ENCODE assay signal across 38 mouse cellular contexts in the genomic region with DNA sequence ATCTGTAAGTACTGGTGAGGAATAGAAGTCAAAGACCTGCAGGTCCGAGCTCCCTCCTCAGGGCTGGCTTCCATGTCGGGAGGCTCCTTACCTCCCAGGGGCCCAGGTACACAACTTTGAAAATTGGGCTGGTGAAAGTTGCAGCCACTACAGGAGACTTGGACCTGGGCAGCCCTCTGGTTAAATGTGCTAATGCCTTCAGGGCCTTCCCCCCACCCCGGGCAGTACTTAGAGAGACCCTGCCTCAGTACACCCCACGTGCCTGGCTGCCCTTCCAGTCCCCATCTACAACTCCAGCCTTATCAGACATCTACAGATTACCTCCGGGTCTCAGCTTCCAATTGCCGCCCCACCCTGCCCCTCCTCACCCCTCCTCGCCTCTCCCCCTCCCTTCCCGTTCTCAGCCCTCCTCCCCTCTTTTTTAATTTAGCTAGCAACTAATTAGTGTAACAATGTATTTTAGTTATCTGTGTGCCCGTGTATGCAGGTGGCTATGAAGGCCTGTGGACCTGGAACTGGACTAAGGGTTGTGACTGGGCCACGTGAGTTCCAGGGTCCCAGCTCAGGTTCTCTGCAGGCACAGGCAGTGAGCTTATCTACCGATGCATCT. TPM values are rescaled to one million over a fixed set of nuclear protein-coding genes. Genes with fewer than 3 reads are reported as not detected.
DNase-seq lines count a peak whose midpoint lies in the region; ATAC-seq and TF ChIP-seq lines count a peak whose summit lies in the region.
"Had no signal": no experiment of that assay in that cellular context is flagged by ENCODE, and none has a peak within 500 bp of the region (broad histone marks: within the 10 kb centered on the region; RNA-seq: fewer than 3 reads in every experiment).

No protein-coding gene starts in this region.

- no peak for ATAC-seq in liver, embryonic 12.5 days
- no peak for ATAC-seq in intestine, embryonic 15.5 days
- ATAC-seq: forebrain, embryonic 16.5 days; hindbrain, embryonic 16.5 days had no signal

- TF ChIP-seq RAD21 in CH12.LX (IDR thresholded peaks at IDR 0.05; ENCODE audit: low read depth, low read length) = no peak

- 0 out of 2 replicates have a peak overlapping the region, but pooled peaks have one; percentile 3 for H3K9ac ChIP-seq in liver, embryonic 12.5 days
- no peak overlapping the region for H3K9ac ChIP-seq in CH12.LX (ENCODE audit: insufficient read depth, low read depth)
- no peak overlapping the region for H3K9ac ChIP-seq in intestine, embryonic 15.5 days
- H3K9ac ChIP-seq: embryonic facial prominence, embryonic 13.5 days; heart, embryonic 15.5 days; liver, embryonic 15.5 days; lung, embryonic 15.5 days; midbrain, embryonic 12.5 days; neural tube, embryonic 13.5 days had no signal

- WGBS in liver, embryonic 12.5 days (ENCODE audit: insufficient replicate concordance) = 35% methylated on average over 11 of the region's 11 CpGs
- WGBS in intestine, embryonic 15.5 days = 65% methylated on average over 11 of the region's 11 CpGs

- no peaks in the 10 kb centered on the region for H3K79me2 ChIP-seq in CH12.LX (replicated peaks; ENCODE audit: control insufficient read depth, extremely low read depth, insufficient read depth, poor library complexity, severe bottlenecking)

- H3K4me3 ChIP-seq in liver, embryonic 12.5 days = no peak overlapping the region
- H3K4me3 ChIP-seq in CH12.LX (replicated peaks in 1 of 3; ENCODE audit: low read depth in 2 of 3, low read length in 2 of 3, poor library complexity in 1 of 3) = no peak overlapping the region
- H3K4me3 ChIP-seq in E14TG2a.4 (replicated peaks; ENCODE audit: low read length) = peak overlapping the region; percentile 79
- no peak overlapping the region for H3K4me3 ChIP-seq in intestine, embryonic 15.5 days (replicated peaks)
- H3K4me3 ChIP-seq: embryonic facial prominence, embryonic 13.5 days; forebrain, embryonic 10.5 days; heart, embryonic 15.5 days; liver, embryonic 15.5 days; lung, embryonic 15.5 days; megakaryocyte, embryonic 14.5 days; midbrain, embryonic 12.5 days; myocyte; neural tube, embryonic 13.5 days had no signal

- H3K4me1 ChIP-seq in liver, embryonic 12.5 days = peaks cover 42% of the 10 kb centered on the region
- H3K4me1 ChIP-seq in CH12.LX (ENCODE audit: control insufficient read depth in 1 of 2, insufficient read depth in 2 of 2) = peaks cover 21 to 82% of the 10 kb centered on the region in 2 experiments
- peaks cover 68% of the 10 kb centered on the region for H3K4me1 ChIP-seq in E14TG2a.4 (replicated peaks; ENCODE audit: low read depth, low read length)
- H3K4me1 ChIP-seq in intestine, embryonic 15.5 days (replicated peaks) = no peaks in the 10 kb centered on the region
- H3K4me1 ChIP-seq: embryonic facial prominence, embryonic 13.5 days; forebrain, embryonic 10.5 days; lung, embryonic 15.5 days; midbrain, embryonic 12.5 days; neural tube, embryonic 13.5 days had no signal

- in situ Hi-C loops in CH12.LX (cut with MboI; ENCODE audit: low pct_ligation_motif_present, low pct_unique_long_range_greater_than_20kb, low sequenced_read_pairs) = no loop called here

- H3K36me3 ChIP-seq in liver, embryonic 12.5 days = no peaks in the 10 kb centered on the region
- H3K36me3 ChIP-seq in CH12.LX (replicated peaks in 1 of 2; ENCODE audit: control insufficient read depth in 1 of 2, insufficient read depth in 1 of 2, low read length in 1 of 2) (no peaks in the 10 kb centered on the region), E14TG2a.4 (ENCODE audit: insufficient read depth, low read length) (no peaks in the 10 kb centered on the region)
- H3K36me3 ChIP-seq in intestine, embryonic 15.5 days = no peaks in the 10 kb centered on the region
- H3K36me3 ChIP-seq: embryonic facial prominence, embryonic 13.5 days; forebrain, embryonic 10.5 days; heart, embryonic 15.5 days; liver, embryonic 15.5 days; lung, embryonic 15.5 days; midbrain, embryonic 12.5 days; neural tube, embryonic 13.5 days had no signal

- no peak for DNase-seq in liver
- DNase-seq in CH12.LX (ENCODE audit: extremely low read depth) = no peak
- DNase-seq in R1 (ENCODE audit: low read depth, low spot score) = peak; percentile 63
- no peak for DNase-seq in neural tube, embryonic 10.5 days (ENCODE audit: extremely low spot score, low spot score)
- DNase-seq: adrenal gland, postnatal 14 days; cerebellum, adult 18-20 months; cerebellum, postnatal 10 days; gastrocnemius, postnatal 14 days; kidney, adult 8-10 months; layer of hippocampus, postnatal 36 days; left cerebral cortex, postnatal 4 days; right cerebral cortex, postnatal 14 days; thymus, postnatal 14 days had no signal

- no peak for TF ChIP-seq POLR2A in CH12.LX (IDR thresholded peaks at IDR 0.05; ENCODE audit: low read depth, low read length)

- no peaks in the 10 kb centered on the region; the same call in 1 of the 2 replicates for H3K27me3 ChIP-seq in liver, embryonic 12.5 days (replicated peaks)
- H3K27me3 ChIP-seq in CH12.LX (replicated peaks) (no peaks in the 10 kb centered on the region), E14TG2a.4 (ENCODE audit: insufficient read depth, low read length) (peaks cover 2% of the 10 kb centered on the region; the same call in 1 of the 2 replicates)
- H3K27me3 ChIP-seq in intestine, embryonic 15.5 days (replicated peaks) = no peaks in the 10 kb centered on the region
- H3K27me3 ChIP-seq: embryonic facial prominence, embryonic 13.5 days; heart, embryonic 15.5 days; liver, embryonic 15.5 days; lung, embryonic 15.5 days; midbrain, embryonic 12.5 days; neural tube, embryonic 13.5 days had no signal

- no peak for TF ChIP-seq EP300 in CH12.LX (IDR thresholded peaks at IDR 0.05; ENCODE audit: low read length)

- dilution Hi-C loops in CH12.LX (cut with MboI; ENCODE audit: extremely low pct_ligation_motif_present, extremely low pct_unique_long_range_greater_than_20kb, low sequenced_read_pairs) = no loop called here

- no peaks in the 10 kb centered on the region for H3K9me3 ChIP-seq in liver, embryonic 12.5 days (replicated peaks)
- peaks cover 2% of the 10 kb centered on the region for H3K9me3 ChIP-seq in CH12.LX (replicated peaks; ENCODE audit: low read length)
- no peaks in the 10 kb centered on the region; the same call in 1 of the 2 replicates for H3K9me3 ChIP-seq in E14TG2a.4 (ENCODE audit: low read length)
- H3K9me3 ChIP-seq in intestine, embryonic 15.5 days = no peaks in the 10 kb centered on the region
- H3K9me3 ChIP-seq: embryonic facial prominence, embryonic 13.5 days; forebrain, embryonic 10.5 days; heart, embryonic 15.5 days; liver, embryonic 15.5 days; lung, embryonic 15.5 days; megakaryocyte, embryonic 14.5 days; midbrain, embryonic 12.5 days; neural tube, embryonic 13.5 days had no signal

- no peak overlapping the region for H3K4me2 ChIP-seq in liver, embryonic 12.5 days
- no peak overlapping the region for H3K4me2 ChIP-seq in CH12.LX (ENCODE audit: insufficient read depth, low read depth, poor library complexity, severe bottlenecking)
- H3K4me2 ChIP-seq in intestine, embryonic 15.5 days (replicated peaks) = no peak overlapping the region
- H3K4me2 ChIP-seq: embryonic facial prominence, embryonic 13.5 days; heart, embryonic 15.5 days; liver, embryonic 15.5 days; lung, embryonic 15.5 days; midbrain, embryonic 12.5 days; neural tube, embryonic 13.5 days had no signal

- TF ChIP-seq CTCF in CH12.LX (conservative IDR thresholded peaks at IDR 0.05 in 1 of 2, IDR thresholded peaks at IDR 0.05 in 1 of 2; ENCODE audit: low read depth in 2 of 2, low read length in 2 of 2) = no peak
- TF ChIP-seq CTCF in E14TG2a.4 (conservative IDR thresholded peaks at IDR 0.05; ENCODE audit: low read length) = no peak

- no peak overlapping the region for H3K27ac ChIP-seq in liver, embryonic 12.5 days
- no peak overlapping the region for H3K27ac ChIP-seq in CH12.LX (ENCODE audit: insufficient read depth, low read depth)
- H3K27ac ChIP-seq in intestine, embryonic 15.5 days = no peak overlapping the region
- H3K27ac ChIP-seq: embryonic facial prominence, embryonic 13.5 days; forebrain, embryonic 10.5 days; heart, embryonic 15.5 days; kidney, postnatal 0 days; liver, embryonic 15.5 days; lung, embryonic 15.5 days; midbrain, embryonic 12.5 days; neural tube, embryonic 13.5 days had no signal

TF ChIP-seq in CH12.LX, 34 proteins besides CTCF, POLR2A, EP300 and RAD21:
- no peak for TF ChIP-seq MAFK (IDR thresholded peaks at IDR 0.05; ENCODE audit: insufficient replicate concordance, low read length)
- TF ChIP-seq USF1 (IDR thresholded peaks at IDR 0.05; ENCODE audit: low read depth, low read length) = 0 out of 2 replicates have a peak, but pooled peaks have one; percentile 15
- TF ChIP-seq CHD2 (IDR thresholded peaks at IDR 0.05; ENCODE audit: low read length) = no peak

RNA-seq across cellular contexts. Expression of a gene that starts 31.3 kb away (rescaled TPM):
- polyA plus RNA-seq in liver, embryonic 12.5 days (2016; fragmentation: Nextera tagmentation; extraction: Ambion mirVana) = 80.9 and 85.0 TPM in 2 replicates
- 30.3 and 31.4 TPM in 2 replicates for total RNA-seq in CH12.LX (2012; rRNA removed)
- 15.6 and 20.1 TPM in 2 replicates for total RNA-seq in CH12.LX (2014; rRNA removed)
- 80.0 and 86.1 TPM in 2 replicates for polyA plus RNA-seq in CH12.LX (2012; ENCODE audit: insufficient read length, low read depth)
- 96.6 and 104 TPM in 2 replicates for polyA plus RNA-seq in intestine, embryonic 15.5 days (2015; fragmentation: Nextera tagmentation; extraction: Ambion mirVana)

RNA-seq across cellular contexts. Expression of a gene that starts 33.9 kb away (rescaled TPM):
- 10.1 and 10.3 TPM in 2 replicates for polyA plus RNA-seq in liver, embryonic 12.5 days (2016; fragmentation: Nextera tagmentation; extraction: Ambion mirVana)
- 16.4 and 18.3 TPM in 2 replicates for total RNA-seq in CH12.LX (2012; rRNA removed)
- 76.4 and 77.7 TPM in 2 replicates for total RNA-seq in CH12.LX (2014; rRNA removed)
- 125 and 176 TPM in 2 replicates for polyA plus RNA-seq in CH12.LX (2012; ENCODE audit: insufficient read length, low read depth)
- polyA plus RNA-seq in intestine, embryonic 15.5 days (2015; fragmentation: Nextera tagmentation; extraction: Ambion mirVana) = 21.5 and 24.3 TPM in 2 replicates

RNA-seq across cellular contexts. Expression of a gene that starts 47.7 kb away (rescaled TPM):
- 5.7 and 6.0 TPM in 2 replicates for polyA plus RNA-seq in liver, embryonic 12.5 days (2016; fragmentation: Nextera tagmentation; extraction: Ambion mirVana)
- total RNA-seq in CH12.LX (2012; rRNA removed) (not detected in 2 replicates), CH12.LX (2014; rRNA removed) (0.12 and 0.16 TPM in 2 replicates)
- polyA plus RNA-seq in CH12.LX (2012; ENCODE audit: insufficient read length, low read depth) = 0.74 and 1.4 TPM in 2 replicates
- polyA plus RNA-seq in intestine, embryonic 15.5 days (2015; fragmentation: Nextera tagmentation; extraction: Ambion mirVana) = 6.6 and 7.2 TPM in 2 replicates

RNA-seq across cellular contexts. Expression of a gene that starts 51.6 kb away (rescaled TPM):
- polyA plus RNA-seq in liver, embryonic 12.5 days (2016; fragmentation: Nextera tagmentation; extraction: Ambion mirVana) = 42.7 and 43.0 TPM in 2 replicates
- total RNA-seq in CH12.LX (2012; rRNA removed) (33.1 and 38.1 TPM in 2 replicates), CH12.LX (2014; rRNA removed) (34.6 and 38.0 TPM in 2 replicates)
- 43.0 and 43.8 TPM in 2 replicates for polyA plus RNA-seq in CH12.LX (2012; ENCODE audit: insufficient read length, low read depth)
- 70.9 and 72.8 TPM in 2 replicates for polyA plus RNA-seq in intestine, embryonic 15.5 days (2015; fragmentation: Nextera tagmentation; extraction: Ambion mirVana)

RNA-seq across cellular contexts. Expression of a gene that starts 57.7 kb away (rescaled TPM):
- not detected in 2 replicates for polyA plus RNA-seq in liver, embryonic 12.5 days (2016; fragmentation: Nextera tagmentation; extraction: Ambion mirVana)
- total RNA-seq in CH12.LX (2012; rRNA removed) = not detected in 2 replicates
- not detected in 2 replicates for total RNA-seq in CH12.LX (2014; rRNA removed)
- not detected in 2 replicates for polyA plus RNA-seq in CH12.LX (2012; ENCODE audit: insufficient read length, low read depth)
- polyA plus RNA-seq in intestine, embryonic 15.5 days (2015; fragmentation: Nextera tagmentation; extraction: Ambion mirVana) = not detected in 2 replicates
- total RNA-seq: adrenal gland, postnatal 14 days; common myeloid progenitor, adult 5-6 weeks; gastrocnemius, postnatal 14 days; granulocyte monocyte progenitor cell, adult 5-6 weeks; heart, postnatal 25 days; layer of hippocampus, postnatal 36 days; left cerebral cortex, postnatal 4 days; midbrain, postnatal 0 days had no signal
- polyA plus RNA-seq: embryonic facial prominence, embryonic 13.5 days; forebrain, embryonic 10.5 days; forebrain, embryonic 16.5 days; heart, embryonic 15.5 days; hindbrain, embryonic 11.5 days; hindbrain, embryonic 16.5 days; intestine, embryonic 14.5 days; kidney, postnatal 0 days; large intestine, adult 2 months; limb, embryonic 14.5 days; liver, embryonic 15.5 days; lung, embryonic 15.5 days; midbrain, embryonic 12.5 days; midbrain, postnatal 0 days; myocyte; neural tube, embryonic 13.5 days; small intestine, adult 2 months; stomach, embryonic 16.5 days had no signal
